Mouse (Mus musculus): ENCODE results near the gene Lyve1.

DNA sequence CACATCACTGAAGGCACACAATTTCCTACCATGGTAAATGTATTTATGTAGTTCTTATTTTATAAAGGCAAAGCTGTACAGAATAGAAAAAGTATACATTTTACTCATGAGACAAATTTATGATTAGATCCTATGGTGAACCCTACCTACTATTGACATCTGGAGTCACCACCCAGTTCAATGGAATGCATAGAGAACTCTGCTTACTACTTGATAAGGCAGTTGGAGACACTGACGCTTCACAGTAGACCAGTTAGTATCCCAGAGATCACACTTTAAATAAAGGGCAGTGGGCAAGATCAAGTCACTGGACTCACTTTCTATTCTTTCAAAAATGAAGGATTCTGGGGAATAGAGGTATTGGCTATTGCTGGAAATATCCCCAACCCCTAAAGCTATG, 49.1 kb downstream of the Lyve1 start:
- no peak for TF ChIP-seq CTCF (IDR thresholded peaks at IDR 0.05)
- TF ChIP-seq EP300 (IDR thresholded peaks at IDR 0.05): no peak
